Mouse (Mus musculus) left cerebral cortex, adult 11 months (tissue): ENCODE measurements around the gene Gm15446.
"Not testable (repeated sequence)": the region's sequence is repeated elsewhere in the genome, so short reads cannot be mapped to it uniquely, and the experiment has no call there.

Source experiments
- DNase-seq: peaks from one replicate; pipeline ENCODE4 v3.0.0; 2022; ENCODE audit warnings: low spot score

The Gm15446 gene

GRCm38 (mm10) chr5:109923261-109924071, at the start of gene Gm15446:
Gm15446 (plus strand) TSS chr5:109923400.
- peak; percentile 86 for DNase-seq

- DNase-seq: not testable (repeated sequence)
Measured at GRCm38 (mm10) chr5:109924129-109924528, 929 bp downstream of the Gm15446 start.

GRCm38 (mm10) chr5:109924936-109925335, 1.7 kb downstream of the Gm15446 start:
- DNase-seq: no peak

DNA sequence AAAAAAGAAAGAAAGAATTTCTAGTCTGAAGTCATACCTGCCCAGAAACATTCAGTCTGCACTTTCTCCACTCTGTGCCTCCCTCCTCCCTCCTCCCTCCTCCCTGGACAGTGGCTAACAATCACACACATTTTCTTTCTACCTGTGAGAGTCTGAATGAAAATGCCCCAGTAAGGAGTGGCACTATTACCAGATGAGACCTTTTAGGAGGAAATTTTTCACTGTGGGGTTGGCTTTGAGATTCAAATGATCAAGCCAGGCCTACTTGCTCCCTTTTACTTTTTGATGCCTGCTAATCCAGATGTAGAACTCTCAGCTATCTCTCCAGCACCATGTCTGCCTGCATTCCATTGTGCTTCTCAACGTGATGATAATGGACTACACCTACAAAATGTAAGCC, 27.1 kb downstream of the Gm15446 start:
- no peak for DNase-seq

DNA sequence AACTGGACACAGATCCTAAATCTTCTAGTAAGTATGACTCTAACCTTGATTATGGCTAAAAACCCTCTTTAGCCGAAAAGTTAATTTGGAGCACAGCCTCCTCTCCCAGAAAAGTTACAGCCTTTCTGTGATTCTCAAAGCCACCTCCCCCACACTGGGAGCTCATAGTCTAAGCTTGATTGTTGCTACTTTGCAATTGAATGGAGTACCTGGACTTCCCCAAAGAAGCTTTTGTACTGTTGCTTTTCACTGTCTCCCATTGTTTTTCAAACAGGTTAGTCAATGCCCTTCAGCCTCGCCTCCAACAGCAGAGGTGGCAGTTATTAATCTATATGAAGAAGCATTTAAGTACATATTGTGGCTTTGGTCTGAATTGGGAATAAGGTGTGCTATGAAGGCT, 57.5 kb downstream of the Gm15446 start:
- not testable (repeated sequence) for DNase-seq
